Mouse (Mus musculus): ENCODE results near the gene Olfr558. TPM values are rescaled to one million over a fixed set of nuclear protein-coding genes. Genes with fewer than 3 reads are reported as not detected.

Gene Olfr558
- total and polyA plus RNA-seq, 3 experiments: not detected

DNA sequence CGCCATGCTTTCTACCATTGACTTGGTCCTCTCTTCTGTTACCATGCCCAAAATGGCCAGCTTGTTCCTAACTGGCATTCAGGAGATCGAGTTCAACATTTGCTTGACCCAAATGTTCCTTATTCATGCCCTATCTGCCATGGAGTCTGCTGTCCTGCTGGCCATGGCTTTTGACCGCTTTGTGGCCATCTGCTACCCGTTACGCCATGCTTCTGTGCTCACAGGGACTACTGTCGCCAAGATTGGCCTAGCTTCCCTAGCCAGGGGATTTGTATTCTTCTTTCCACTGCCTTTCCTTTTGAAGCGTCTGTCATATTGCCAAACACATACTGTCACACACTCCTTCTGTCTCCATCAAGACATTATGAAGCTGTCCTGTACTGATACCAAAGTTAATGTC lies 3.6 kb upstream of the Olfr558 start:
- Histone ChIP-seq H3K79me2 (replicated peaks; ENCODE audit: control insufficient read depth, extremely low read depth, insufficient read depth, poor library complexity, severe bottlenecking) (no peaks in the 10 kb centered on the region), H3K4me3 (replicated peaks in 1 of 3; ENCODE audit: low read depth in 2 of 3, low read length in 2 of 3, poor library complexity in 1 of 3) (no peak overlapping the region), H3K4me1 (ENCODE audit: control insufficient read depth in 1 of 2, insufficient read depth in 2 of 2) (0 out of 4 replicates have a peak, but pooled peaks cover 0 to 2% of the 10 kb centered on the region in 2 experiments), H3K9ac (ENCODE audit: insufficient read depth, low read depth) (no peak overlapping the region), H3K9me3 (replicated peaks; ENCODE audit: low read length) (no peaks in the 10 kb centered on the region), H3K27ac (ENCODE audit: insufficient read depth, low read depth) (no peak overlapping the region), H3K27me3 (replicated peaks) (peaks cover 5% of the 10 kb centered on the region), H3K4me2 (ENCODE audit: insufficient read depth, low read depth, poor library complexity, severe bottlenecking) (no peak overlapping the region), H3K36me3 (replicated peaks in 1 of 2; ENCODE audit: control insufficient read depth in 1 of 2, insufficient read depth in 1 of 2, low read length in 1 of 2) (no peaks in the 10 kb centered on the region)
- TF ChIP-seq MYC (IDR thresholded peaks at IDR 0.05; ENCODE audit: low read depth, low read length): no peak
- TF ChIP-seq POLR2AphosphoS2 (IDR thresholded peaks at IDR 0.05; ENCODE audit: low read depth, low read length): no peak
- TF ChIP-seq RCOR1 (conservative IDR thresholded peaks at IDR 0.05; ENCODE audit: low read depth, low read length): no peak
- dilution Hi-C loops (cut with MboI; ENCODE audit: extremely low pct_ligation_motif_present, extremely low pct_unique_long_range_greater_than_20kb, low sequenced_read_pairs) (no loop called here), in situ Hi-C loops (cut with MboI; ENCODE audit: low pct_ligation_motif_present, low pct_unique_long_range_greater_than_20kb, low sequenced_read_pairs) (no loop called here)
- DNase-seq (ENCODE audit: extremely low read depth): no peak

- H3K36me3 ChIP-seq (replicated peaks in 1 of 2; ENCODE audit: control insufficient read depth in 1 of 2, insufficient read depth in 1 of 2, low read length in 1 of 2): no peaks in the 10 kb centered on the region
- dilution Hi-C loops (cut with MboI; ENCODE audit: extremely low pct_ligation_motif_present, extremely low pct_unique_long_range_greater_than_20kb, low sequenced_read_pairs): no loop called here
These were observed 17.0 kb downstream of the Olfr558 start, which contains the start of gene Olfr33 for GRCm38 (mm10) chr7:102718970-102719369. Olfr33 (minus strand) TSS chr7:102719070.

DNA sequence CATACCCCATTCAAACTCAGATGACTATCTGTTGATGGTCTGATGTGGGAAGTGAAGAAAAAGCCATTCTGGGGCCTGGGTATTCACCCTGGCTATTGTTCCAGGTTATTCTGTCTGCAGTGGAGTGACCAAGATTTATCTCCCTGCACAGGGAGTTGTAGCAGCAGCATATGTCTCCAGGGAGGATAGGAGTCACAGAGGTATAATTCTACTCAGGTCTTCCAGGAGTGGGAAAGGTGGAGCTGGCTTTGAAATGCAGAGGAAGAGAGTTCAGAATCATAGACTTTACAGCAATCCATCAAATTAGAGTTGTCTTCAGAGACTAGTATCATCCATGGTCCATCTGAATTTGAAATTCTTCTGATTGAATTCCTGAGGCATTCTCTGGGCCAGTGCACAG lies 25.4 kb downstream of the Olfr558 start, which contains the start of gene Olfr559:
Gene Olfr559, minus strand, starts transcription at position 101 of the 400 bp plus-strand sequence.
- Histone ChIP-seq H3K27me3 (replicated peaks) (no peaks in the 10 kb centered on the region), H3K9me3 (replicated peaks; ENCODE audit: low read length) (no peaks in the 10 kb centered on the region), H3K79me2 (replicated peaks; ENCODE audit: control insufficient read depth, extremely low read depth, insufficient read depth, poor library complexity, severe bottlenecking) (no peaks in the 10 kb centered on the region), H3K9ac (ENCODE audit: insufficient read depth, low read depth) (no peak within 1 kb of the TSS), H3K4me3 (replicated peaks in 1 of 3; ENCODE audit: low read depth in 2 of 3, low read length in 2 of 3, poor library complexity in 1 of 3) (no peak within 1 kb of the TSS), H3K27ac (ENCODE audit: insufficient read depth, low read depth) (no peak within 1 kb of the TSS), H3K4me1 (ENCODE audit: control insufficient read depth in 1 of 2, insufficient read depth in 2 of 2) (no peaks in the 10 kb centered on the region), H3K36me3 (replicated peaks in 1 of 2; ENCODE audit: control insufficient read depth in 1 of 2, insufficient read depth in 1 of 2, low read length in 1 of 2) (no peaks in the 10 kb centered on the region), H3K4me2 (ENCODE audit: insufficient read depth, low read depth, poor library complexity, severe bottlenecking) (no peak within 1 kb of the TSS)
- dilution Hi-C loops (cut with MboI; ENCODE audit: extremely low pct_ligation_motif_present, extremely low pct_unique_long_range_greater_than_20kb, low sequenced_read_pairs) (no loop called here), in situ Hi-C loops (cut with MboI; ENCODE audit: low pct_ligation_motif_present, low pct_unique_long_range_greater_than_20kb, low sequenced_read_pairs) (no loop called here)
- TF ChIP-seq E2F4 (IDR thresholded peaks at IDR 0.05; ENCODE audit: insufficient replicate concordance, low read depth, low read length) (no peak), NRF1 (IDR thresholded peaks at IDR 0.05; ENCODE audit: low read depth, low read length) (no peak), MYC (IDR thresholded peaks at IDR 0.05; ENCODE audit: low read depth, low read length) (no peak), ELF1 (IDR thresholded peaks at IDR 0.05; ENCODE audit: low read depth, low read length) (no peak), RAD21 (IDR thresholded peaks at IDR 0.05; ENCODE audit: low read depth, low read length) (no peak), MAFK (IDR thresholded peaks at IDR 0.05; ENCODE audit: insufficient replicate concordance, low read length) (no peak), KAT2A (IDR thresholded peaks at IDR 0.05; ENCODE audit: insufficient replicate concordance, low read length) (no peak), JUND (conservative IDR thresholded peaks at IDR 0.05; ENCODE audit: low read depth, low read length) (no peak), ETS1 (conservative IDR thresholded peaks at IDR 0.05; ENCODE audit: low read depth, low read length) (no peak), CTCF (conservative IDR thresholded peaks at IDR 0.05 in 1 of 2, IDR thresholded peaks at IDR 0.05 in 1 of 2; ENCODE audit: low read depth in 2 of 2, low read length in 2 of 2) (no peak), MAX (IDR thresholded peaks at IDR 0.05; ENCODE audit: low read length) (no peak), HCFC1 (IDR thresholded peaks at IDR 0.05; ENCODE audit: low read depth, low read length) (no peak), BHLHE40 (IDR thresholded peaks at IDR 0.05; ENCODE audit: low read depth, low read length) (no peak), GABPA (IDR thresholded peaks at IDR 0.05; ENCODE audit: insufficient replicate concordance, low read depth, low read length) (no peak), JUN (IDR thresholded peaks at IDR 0.05; ENCODE audit: insufficient read depth, low read depth, low read length) (no peak), CHD1 (IDR thresholded peaks at IDR 0.05; ENCODE audit: low read depth, low read length) (no peak)
- no peak for DNase-seq (ENCODE audit: extremely low read depth)

More at GRCm38 (mm10) chr7:102718970-102719369, 17.0 kb downstream of the Olfr558 start, which contains the start of gene Olfr33:
- no peak within 1 kb of the TSS for H3K27ac ChIP-seq (ENCODE audit: insufficient read depth, low read depth)
- H3K27me3 ChIP-seq (replicated peaks): peaks cover 2% of the 10 kb centered on the region
- H3K9me3 ChIP-seq (replicated peaks; ENCODE audit: low read length): no peaks in the 10 kb centered on the region
- H3K4me2 ChIP-seq (ENCODE audit: insufficient read depth, low read depth, poor library complexity, severe bottlenecking): no peak within 1 kb of the TSS
- no peak within 1 kb of the TSS for H3K4me3 ChIP-seq (replicated peaks in 1 of 3; ENCODE audit: low read depth in 2 of 3, low read length in 2 of 3, poor library complexity in 1 of 3)
- H3K9ac ChIP-seq (ENCODE audit: insufficient read depth, low read depth): no peak within 1 kb of the TSS
- no peaks in the 10 kb centered on the region for H3K4me1 ChIP-seq (ENCODE audit: control insufficient read depth in 1 of 2, insufficient read depth in 2 of 2)
- in situ Hi-C loops (cut with MboI; ENCODE audit: low pct_ligation_motif_present, low pct_unique_long_range_greater_than_20kb, low sequenced_read_pairs): no loop called here
- DNase-seq (ENCODE audit: extremely low read depth): no peak
- H3K79me2 ChIP-seq (replicated peaks; ENCODE audit: control insufficient read depth, extremely low read depth, insufficient read depth, poor library complexity, severe bottlenecking): no peaks in the 10 kb centered on the region
- TF ChIP-seq POLR2AphosphoS2 (IDR thresholded peaks at IDR 0.05; ENCODE audit: low read depth, low read length): no peak
- TF ChIP-seq ZC3H11A (IDR thresholded peaks at IDR 0.05; ENCODE audit: low read depth, low read length): no peak
- no peak for TF ChIP-seq ZNF384 (IDR thresholded peaks at IDR 0.05; ENCODE audit: low read depth, low read length)
- TF ChIP-seq KAT2A (IDR thresholded peaks at IDR 0.05; ENCODE audit: insufficient replicate concordance, low read length): no peak
- TF ChIP-seq PAX5 (IDR thresholded peaks at IDR 0.05; ENCODE audit: low read length): no peak
- no peak for TF ChIP-seq RAD21 (IDR thresholded peaks at IDR 0.05; ENCODE audit: low read depth, low read length)
- no peak for TF ChIP-seq ETS1 (conservative IDR thresholded peaks at IDR 0.05; ENCODE audit: low read depth, low read length)
- TF ChIP-seq ZMIZ1 (IDR thresholded peaks at IDR 0.05; ENCODE audit: low read depth, low read length): no peak
- no peak for TF ChIP-seq GABPA (IDR thresholded peaks at IDR 0.05; ENCODE audit: insufficient replicate concordance, low read depth, low read length)
- no peak for TF ChIP-seq JUN (IDR thresholded peaks at IDR 0.05; ENCODE audit: insufficient read depth, low read depth, low read length)
- no peak for TF ChIP-seq SIN3A (IDR thresholded peaks at IDR 0.05; ENCODE audit: low read length)
